Comparison of ENCODE assay signal across 9 mouse cellular contexts in the genomic region with DNA sequence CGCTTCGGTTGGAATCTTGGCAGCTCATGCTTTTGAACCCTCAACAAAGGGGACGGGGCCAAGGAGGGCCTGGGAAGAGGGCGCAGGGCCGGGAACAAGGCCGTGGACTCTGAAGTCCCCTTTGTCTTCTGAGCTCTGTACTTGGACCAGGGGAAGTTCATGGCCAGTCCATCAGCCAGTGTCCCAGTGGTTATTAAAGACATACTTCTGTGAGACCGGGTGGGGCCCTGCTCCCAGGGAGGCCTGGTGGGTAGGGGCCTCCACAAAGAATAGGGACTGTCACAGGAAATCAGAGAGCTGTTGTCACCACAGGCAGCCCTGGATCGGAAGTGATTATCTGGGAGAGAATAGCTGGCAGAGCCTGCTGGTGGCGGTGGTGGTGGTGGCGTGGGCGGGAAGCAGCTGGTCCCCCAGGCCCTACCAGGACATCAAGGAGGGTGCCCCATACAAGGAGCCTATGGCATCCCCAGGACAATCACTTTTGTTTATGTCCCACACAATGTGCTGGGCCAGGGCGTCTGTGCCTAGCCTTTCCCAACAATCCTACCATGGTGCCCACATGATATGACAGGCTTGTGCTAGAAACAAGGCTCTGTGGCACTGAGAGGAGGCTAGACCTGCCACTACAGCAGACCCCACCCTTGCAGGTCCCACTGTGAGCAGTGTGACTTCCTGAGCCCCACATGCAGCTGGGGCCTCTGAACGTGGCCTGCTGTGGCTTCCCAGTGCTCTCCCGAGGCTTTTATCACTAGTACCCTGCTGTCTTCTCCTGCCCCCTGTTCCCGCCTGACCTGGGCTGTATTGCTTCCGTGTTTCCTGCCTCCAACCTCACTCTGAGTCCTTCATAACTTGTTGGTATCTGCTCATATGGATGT.
DNase-seq lines count a peak whose midpoint lies in the region; ATAC-seq and TF ChIP-seq lines count a peak whose summit lies in the region.
"Had no signal": no experiment of that assay in that cellular context is flagged by ENCODE, and none has a peak within 500 bp of the region (broad histone marks: within the 10 kb centered on the region; RNA-seq: fewer than 3 reads in every experiment).

No protein-coding gene starts in this region.

- H3K4me1 ChIP-seq in hindbrain, embryonic 16.5 days (ENCODE audit: control insufficient read depth, insufficient read depth, low read depth, low read length), result no peaks in the 10 kb centered on the region

- H3ac ChIP-seq in myocyte (ENCODE audit: control insufficient read depth, insufficient read length), result no peak overlapping the region

- H3K4me3 ChIP-seq in hindbrain, embryonic 16.5 days (ENCODE audit: low read length), result no peak overlapping the region
- no peak overlapping the region for H3K4me3 ChIP-seq in myocyte

- no peak overlapping the region for H3K9ac ChIP-seq in hindbrain, embryonic 16.5 days (ENCODE audit: low read depth, low read length)

- H3K36me3 ChIP-seq in hindbrain, embryonic 16.5 days (ENCODE audit: control insufficient read depth, insufficient read depth, low read length), result no peaks in the 10 kb centered on the region
- no peaks in the 10 kb centered on the region for H3K36me3 ChIP-seq in myocyte (ENCODE audit: control insufficient read depth, insufficient read depth)

- H3K4me2 ChIP-seq in hindbrain, embryonic 16.5 days (ENCODE audit: low read length), result no peak overlapping the region
- peak overlapping the region; percentile 5 for H3K4me2 ChIP-seq in myocyte (ENCODE audit: low read depth)

- no peak overlapping the region for H3K27ac ChIP-seq in hindbrain, embryonic 16.5 days (ENCODE audit: low read depth, low read length)

- no peaks in the 10 kb centered on the region for H3K9me3 ChIP-seq in hindbrain, embryonic 16.5 days (ENCODE audit: control insufficient read depth, low read length)

- WGBS in hindbrain, embryonic 16.5 days, result 51% methylated on average over 16 of the region's 16 CpGs

- ATAC-seq in common myeloid progenitor, adult 5-6 weeks (replicated peaks; ENCODE audit: low read depth, poor library complexity, severe bottlenecking), result peak; percentile 66
- ATAC-seq in hindbrain, embryonic 16.5 days, result peak; percentile 85

- H3K27me3 ChIP-seq in hindbrain, embryonic 16.5 days (replicated peaks; ENCODE audit: control insufficient read depth, insufficient read depth, low read length), result no peaks in the 10 kb centered on the region
- H3K27me3 ChIP-seq in myocyte (ENCODE audit: control insufficient read depth, insufficient read depth, insufficient read length), result no peaks in the 10 kb centered on the region

- TF ChIP-seq POLR2A in myocyte (IDR thresholded peaks at IDR 0.05; ENCODE audit: insufficient read length, low read depth), result no peak

- no peaks in the 10 kb centered on the region for H3K79me2 ChIP-seq in myocyte (ENCODE audit: control insufficient read depth, insufficient read depth)

- peak; percentile 15 to 25 for DNase-seq in layer of hippocampus, adult 8-10 months (ENCODE audit: low spot score in 2 of 2)
- DNase-seq in layer of hippocampus, adult 9-10 months (ENCODE audit: low spot score), result no peak
- no peak for DNase-seq in ovary, postnatal 14 days (ENCODE audit: low spot score)
- no peak for DNase-seq in testis, postnatal 10 days (ENCODE audit: low spot score)
- no peak for DNase-seq in gastrocnemius, adult 8-10 months (ENCODE audit: low spot score in 2 of 2)
- DNase-seq: gastrocnemius, postnatal 36 days had no signal

TF ChIP-seq in myocyte, 11 proteins besides CTCF, POLR2A, EP300 and RAD21:
- TF ChIP-seq USF1 (IDR thresholded peaks at IDR 0.05; ENCODE audit: low read depth) (no peak), E2F4 (IDR thresholded peaks at IDR 0.05; ENCODE audit: insufficient read depth) (no peak), MYOD1 (IDR thresholded peaks at IDR 0.05; ENCODE audit: control insufficient read depth in 1 of 3, insufficient read length in 2 of 3, low read depth in 2 of 3) (peak in 2 of 3 experiments; percentile 3 to 83), TCF3 (IDR thresholded peaks at IDR 0.05; ENCODE audit: insufficient read length, low read depth) (no peak), SRF (IDR thresholded peaks at IDR 0.05; ENCODE audit: control insufficient read depth, insufficient read length, low read depth) (no peak), TCF12 (IDR thresholded peaks at IDR 0.05; ENCODE audit: insufficient read depth, poor library complexity, severe bottlenecking) (no peak), MAX (IDR thresholded peaks at IDR 0.05; ENCODE audit: low read depth) (no peak), MYOG (IDR thresholded peaks at IDR 0.05; ENCODE audit: control insufficient read depth in 1 of 3, insufficient read depth in 1 of 3, insufficient read length in 2 of 3, low read depth in 2 of 3) (peak in 1 of 3 experiments; percentile 42), REST (IDR thresholded peaks at IDR 0.05; ENCODE audit: insufficient read depth, insufficient read length) (no peak), POLR2AphosphoS2 (IDR thresholded peaks at IDR 0.05; ENCODE audit: insufficient read length, low read depth) (no peak), CEBPB (IDR thresholded peaks at IDR 0.05; ENCODE audit: insufficient read depth, poor library complexity, severe bottlenecking) (no peak)
TF ChIP-seq in myocyte: peak in this region for 2.

Comparison
In these comparisons a context has a peak if more than half of its experiments do, and no peak if none do; other contexts are left out.
1. DNase-seq: peak in layer of hippocampus, adult 8-10 months (2 of 2); none in layer of hippocampus, adult 9-10 months (single experiment), ovary, postnatal 14 days (single experiment), testis, postnatal 10 days (single experiment) and gastrocnemius, adult 8-10 months (0 of 2).